Mouse (Mus musculus): ENCODE data around the gene Trmt44.

The Trmt44 gene

GRCm38 (mm10) chr5:35546127-35546526, 28.7 kb downstream of the Trmt44 start:
- no peak for DNase-seq (ENCODE audit: low read depth, low spot score)

DNA sequence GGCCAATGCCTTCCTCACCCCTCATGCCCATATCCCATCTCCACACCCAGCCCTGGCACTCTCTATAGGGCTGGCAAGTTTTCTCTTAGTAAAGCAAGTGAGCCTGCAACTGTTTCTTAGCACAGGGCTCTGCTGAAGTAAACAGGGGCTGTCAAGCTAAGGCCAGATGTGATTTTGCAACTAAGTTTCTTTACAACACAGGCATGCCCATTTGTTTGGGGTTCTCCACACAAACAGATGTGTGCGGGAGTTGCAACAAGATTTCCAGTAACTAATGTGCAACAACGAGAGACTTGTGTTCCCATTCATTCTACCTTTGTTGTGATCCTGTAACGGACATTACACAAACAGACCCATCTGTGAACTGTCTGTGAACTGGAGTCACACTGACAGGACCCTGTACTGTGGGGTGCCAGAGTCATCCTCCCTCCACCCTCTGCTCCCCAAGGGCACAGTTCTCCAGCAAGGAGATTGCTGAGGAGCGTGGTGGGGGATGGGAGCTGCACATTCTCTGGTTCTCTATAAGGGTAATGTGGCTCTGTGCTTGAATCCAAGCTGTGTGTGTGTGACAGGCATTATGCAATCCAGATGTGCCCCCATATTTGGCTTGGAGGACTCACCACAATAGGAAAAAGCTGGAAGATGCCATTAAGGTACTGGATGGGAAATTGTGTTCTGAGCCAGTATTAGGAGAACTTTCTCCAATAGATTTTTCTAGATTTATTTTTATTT, 33.6 kb downstream of the Trmt44 start:
- DNase-seq (ENCODE audit: low read depth, low spot score), result no peak

DNA sequence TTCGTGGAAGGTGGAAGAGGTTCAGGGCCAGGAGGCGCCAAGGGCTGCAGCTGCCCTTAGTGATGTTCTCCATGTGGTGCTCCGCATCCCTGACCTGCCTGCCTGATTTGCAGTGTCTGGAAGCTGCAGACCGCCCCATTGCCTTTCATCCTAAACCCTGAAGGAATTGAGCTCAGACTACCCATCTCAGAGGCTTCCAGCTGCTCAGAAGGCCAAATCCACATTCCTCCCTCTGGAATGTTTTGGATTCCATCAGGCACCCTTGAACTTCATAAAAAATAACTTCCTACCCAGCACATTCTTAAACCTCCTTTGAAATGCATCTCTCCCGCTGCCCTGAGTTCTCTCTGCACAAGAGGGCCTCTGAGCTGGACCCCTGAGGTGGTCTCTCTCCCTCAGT, 34.3 kb downstream of the Trmt44 start:
- DNase-seq (ENCODE audit: low read depth, low spot score), result no peak

GRCm38 (mm10) chr5:35539576-35539975, 35.3 kb downstream of the Trmt44 start:
- DNase-seq (ENCODE audit: low read depth, low spot score), result no peak

DNA sequence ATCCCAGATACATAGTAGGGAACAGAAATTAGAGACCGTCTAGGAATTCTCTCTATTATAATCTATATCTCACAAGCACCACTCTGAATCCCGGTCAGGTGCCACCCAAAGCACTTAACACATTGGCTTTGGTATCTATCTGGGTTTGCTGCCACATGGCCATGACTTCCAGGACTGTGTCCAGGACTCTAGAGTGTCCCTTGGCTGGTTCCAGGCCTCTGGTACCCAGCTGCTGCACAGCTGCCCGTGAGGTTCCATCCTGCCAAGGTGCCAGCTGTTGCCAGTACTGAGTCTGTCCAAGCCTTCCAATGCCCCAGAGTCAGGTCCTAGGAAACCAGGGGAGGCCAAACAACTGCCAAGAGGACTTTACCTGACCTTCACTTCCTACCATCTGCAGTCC, 36.8 kb downstream of the Trmt44 start:
- DNase-seq (ENCODE audit: low read depth, low spot score), result no peak

DNA sequence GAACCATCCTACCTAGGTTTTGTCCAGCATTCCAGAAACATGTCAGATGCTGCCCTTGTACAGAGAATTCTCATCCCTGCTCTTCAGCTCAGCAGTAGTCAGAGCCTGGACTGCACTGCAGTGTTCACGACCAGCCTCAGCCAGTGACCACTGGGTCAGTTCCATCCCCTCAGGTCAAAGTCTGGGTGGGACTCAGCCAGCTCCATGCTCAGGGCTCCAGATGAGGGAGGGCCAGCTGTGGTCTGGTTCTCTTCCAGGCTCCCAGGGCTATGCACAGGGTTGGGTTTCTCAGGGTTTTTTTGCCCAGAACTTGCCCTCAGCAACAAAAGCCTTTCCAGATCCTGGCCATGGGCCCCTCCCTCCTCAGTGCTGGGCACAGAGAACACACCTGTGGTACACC, 37.4 kb downstream of the Trmt44 start:
- DNase-seq (ENCODE audit: low read depth, low spot score), result no peak

- peak; percentile 15 for DNase-seq (ENCODE audit: low read depth, low spot score)
Measured at GRCm38 (mm10) chr5:35536271-35536670, 38.6 kb downstream of the Trmt44 start.

DNA sequence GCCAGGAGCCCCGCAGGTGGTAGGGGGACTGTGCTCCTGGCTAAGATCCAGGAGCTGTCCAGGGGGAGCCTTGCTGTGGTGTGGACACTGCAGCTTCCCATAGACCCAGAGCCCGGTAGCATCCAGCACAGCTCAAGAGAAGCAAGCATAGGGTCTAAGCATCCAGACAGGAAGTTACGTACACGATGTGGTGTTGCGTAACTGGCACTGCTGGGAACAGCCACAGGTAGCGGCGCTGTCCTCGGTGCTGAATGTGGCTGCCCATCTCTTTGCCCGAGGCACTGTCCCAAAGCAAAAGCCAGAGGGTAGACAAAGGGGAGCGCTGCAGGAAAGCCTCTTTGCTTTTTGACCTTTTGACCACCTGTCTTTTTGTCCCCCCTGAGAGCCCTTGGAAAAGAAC, 43.3 kb downstream of the Trmt44 start:
- peak; percentile 23 for DNase-seq (ENCODE audit: low read depth, low spot score)

DNA sequence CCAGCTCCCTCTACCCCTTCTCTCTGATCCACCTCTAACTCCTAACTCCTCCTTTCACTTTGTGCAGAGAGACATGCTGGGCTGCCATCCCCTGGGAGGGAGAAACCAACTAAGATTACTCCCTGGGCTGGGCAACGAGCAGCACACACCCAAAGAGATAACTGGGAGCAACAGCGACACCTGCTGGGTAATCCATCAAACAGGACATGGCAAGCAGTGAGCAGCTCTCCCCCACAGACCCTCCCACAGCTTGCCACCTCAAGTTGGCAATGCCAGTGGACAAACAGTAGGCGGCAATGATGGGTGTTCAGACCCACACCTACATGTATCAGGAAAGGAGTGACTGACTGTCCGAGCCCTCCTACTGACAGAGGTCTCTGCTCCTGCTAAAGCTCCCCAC, 44.4 kb downstream of the Trmt44 start:
- DNase-seq (ENCODE audit: low read depth, low spot score), result peak; percentile 60

- DNase-seq (ENCODE audit: low read depth, low spot score), result no peak
Measured at GRCm38 (mm10) chr5:35525469-35526123, 49.3 kb downstream of the Trmt44 start, which contains the start of gene Cpz. TSS of gene Cpz (minus strand) at chr5:35525698.

GRCm38 (mm10) chr5:35524381-35524780, 50.5 kb downstream of the Trmt44 start:
- no peak for DNase-seq (ENCODE audit: low read depth, low spot score)

GRCm38 (mm10) chr5:35523735-35524134, 51.1 kb downstream of the Trmt44 start:
- peak; percentile 47 for DNase-seq (ENCODE audit: low read depth, low spot score)

DNA sequence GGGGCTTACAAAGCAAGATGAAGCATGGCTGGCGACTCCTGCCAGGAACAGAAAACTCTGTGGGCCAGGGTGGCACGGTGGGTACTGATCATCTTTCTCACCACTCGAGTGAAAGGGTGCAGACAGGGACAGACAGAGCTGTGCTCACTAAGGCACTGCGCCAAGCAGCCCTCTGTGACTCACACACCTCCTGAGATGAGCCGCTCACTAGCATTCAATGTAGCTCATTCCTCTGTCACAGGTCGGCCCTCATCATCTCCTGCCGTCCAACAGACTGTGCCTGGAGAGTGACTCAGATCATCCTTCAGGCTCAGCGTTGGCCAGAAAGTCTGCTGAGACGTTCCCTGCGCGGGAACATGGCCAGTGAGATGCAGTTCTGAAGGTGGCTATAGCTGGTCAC, 58.1 kb downstream of the Trmt44 start:
- no peak for DNase-seq (ENCODE audit: low read depth, low spot score)

DNA sequence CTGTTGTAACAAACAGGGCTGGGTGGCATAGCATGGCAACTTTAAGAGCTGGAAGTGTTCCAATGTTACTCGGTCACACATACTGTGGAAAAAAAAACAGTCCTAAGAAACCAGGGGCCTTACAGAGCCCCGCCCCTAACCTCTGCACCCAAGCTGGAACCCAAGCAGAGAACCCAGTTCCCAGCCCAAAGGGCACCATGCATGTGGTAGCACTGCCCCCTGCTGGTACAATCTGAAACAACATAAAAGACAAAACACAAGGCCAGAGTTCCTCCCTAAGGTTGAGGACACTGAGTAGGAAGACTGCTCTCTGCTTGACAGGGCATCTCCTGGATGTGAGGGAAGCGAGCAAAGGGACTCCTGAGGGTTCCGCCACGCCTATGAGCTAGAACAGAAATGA, 64.3 kb downstream of the Trmt44 start:
- DNase-seq (ENCODE audit: low read depth, low spot score), result peak; percentile 57
